Mouse (Mus musculus) spleen, adult 2 months (tissue): ENCODE measurements around the gene Nrros.
"Not testable (repeated sequence)": the region's sequence is repeated elsewhere in the genome, so short reads cannot be mapped to it uniquely, and the experiment has no call there.

Experiments
- CTCF ChIP-seq: fragments of 200-500 bp; IDR thresholded peaks from 2 replicates; pipeline ENCODE4 v1.5.1; 2011; ENCODE audit warnings: mild to moderate bottlenecking, inconsistent platforms; ENCODE audit not compliant: insufficient read depth, insufficient read length, insufficient replicate concordance; ENCODE audit errors: extremely low read depth
- POLR2A ChIP-seq: fragments of 200-500 bp; IDR thresholded peaks from 2 replicates; pipeline ENCODE4 v1.6.1; 2011; ENCODE audit warnings: low read depth, low read length, inconsistent platforms

GRCm38 (mm10) chr16:32097757-32098156 is 67.6 kb downstream of the Nrros start:
- TF ChIP-seq CTCF, POLR2A: not testable (repeated sequence)
